Mouse (Mus musculus): ENCODE measurements around the gene Cd207.

The Cd207 gene

DNA sequence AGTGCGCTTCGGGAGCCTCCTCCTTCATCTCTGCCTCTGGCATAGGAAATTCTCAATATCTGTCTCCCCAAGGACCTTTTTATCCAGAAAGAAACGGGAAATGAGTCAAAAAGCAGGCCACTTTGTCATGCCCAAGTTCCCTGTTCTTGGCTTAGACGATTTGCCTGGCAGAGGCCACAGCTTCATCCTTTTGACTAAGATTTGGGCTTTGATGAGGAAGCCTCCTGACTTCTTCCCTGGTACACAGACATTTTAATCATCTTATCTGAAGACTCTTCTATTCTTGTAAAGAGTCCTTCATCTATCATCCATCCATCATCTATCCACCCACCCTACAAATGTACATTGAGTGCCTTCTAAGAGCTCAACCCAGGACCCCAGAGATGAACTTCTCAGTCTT is at the start of gene Cd207:
Cd207 (minus strand) TSS at position 101 of the 400 bp plus-strand sequence.
- DNase-seq (ENCODE audit: low spot score): no peak

DNA sequence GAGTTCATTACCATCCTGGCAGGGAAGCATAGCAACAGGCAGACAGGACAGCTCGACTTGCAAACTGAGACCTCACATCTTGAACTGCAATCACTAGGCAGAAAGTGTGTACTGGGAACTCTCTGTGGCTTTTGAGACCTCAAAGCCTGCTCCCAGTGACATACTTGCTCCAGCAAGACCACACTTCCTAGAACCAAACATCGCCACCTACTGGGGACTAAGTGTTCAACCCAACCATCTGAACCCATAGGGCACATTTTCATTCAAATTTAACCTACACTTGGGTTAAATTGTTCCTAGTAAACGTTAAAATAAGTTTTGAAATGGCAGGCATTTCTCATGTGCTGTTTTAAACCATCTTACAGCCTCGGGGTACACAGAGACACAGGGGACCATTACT is 49.5 kb upstream of the Cd207 start:
- DNase-seq (ENCODE audit: low spot score): peak; percentile 60

DNA sequence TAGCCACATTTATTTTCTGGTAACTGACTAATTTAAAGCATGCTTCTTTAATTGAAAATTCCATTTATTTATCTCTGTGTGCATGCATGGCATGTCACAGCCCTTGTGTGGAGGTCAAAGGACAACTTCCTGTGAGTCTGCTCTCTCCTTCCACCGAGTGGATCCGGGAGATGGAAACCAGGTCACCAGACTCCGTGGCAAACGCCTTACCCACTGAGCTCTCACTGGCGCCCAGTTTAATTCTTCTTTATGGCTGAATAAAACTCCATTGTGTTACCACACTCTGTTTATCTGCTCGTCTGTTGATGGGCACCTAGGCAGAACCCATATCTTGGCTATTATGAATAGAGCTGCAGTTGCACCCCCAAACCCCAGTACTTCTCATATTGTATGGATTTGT is 44.9 kb upstream of the Cd207 start:
- no peak for DNase-seq (ENCODE audit: low spot score)

DNA sequence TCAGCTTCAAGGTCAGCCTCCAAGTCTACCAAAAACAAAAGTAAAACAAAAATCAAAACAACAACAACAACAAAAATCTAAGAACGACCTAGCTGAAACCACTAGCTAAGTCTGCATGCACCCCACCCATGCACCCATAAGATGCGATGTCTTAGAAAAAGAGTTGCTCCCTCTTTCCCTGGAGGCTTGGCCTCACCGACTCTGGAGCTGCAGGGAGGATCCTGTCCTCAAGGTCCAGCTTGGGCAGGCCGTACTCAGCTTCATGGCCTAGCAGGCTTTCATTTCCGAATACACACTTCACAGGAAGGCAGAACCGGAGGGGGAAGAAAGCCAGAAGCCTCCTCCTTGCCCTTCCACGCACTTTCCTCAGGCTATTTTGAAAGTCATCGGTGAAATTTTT is 39.4 kb upstream of the Cd207 start:
- no peak for DNase-seq (ENCODE audit: low spot score)

DNA sequence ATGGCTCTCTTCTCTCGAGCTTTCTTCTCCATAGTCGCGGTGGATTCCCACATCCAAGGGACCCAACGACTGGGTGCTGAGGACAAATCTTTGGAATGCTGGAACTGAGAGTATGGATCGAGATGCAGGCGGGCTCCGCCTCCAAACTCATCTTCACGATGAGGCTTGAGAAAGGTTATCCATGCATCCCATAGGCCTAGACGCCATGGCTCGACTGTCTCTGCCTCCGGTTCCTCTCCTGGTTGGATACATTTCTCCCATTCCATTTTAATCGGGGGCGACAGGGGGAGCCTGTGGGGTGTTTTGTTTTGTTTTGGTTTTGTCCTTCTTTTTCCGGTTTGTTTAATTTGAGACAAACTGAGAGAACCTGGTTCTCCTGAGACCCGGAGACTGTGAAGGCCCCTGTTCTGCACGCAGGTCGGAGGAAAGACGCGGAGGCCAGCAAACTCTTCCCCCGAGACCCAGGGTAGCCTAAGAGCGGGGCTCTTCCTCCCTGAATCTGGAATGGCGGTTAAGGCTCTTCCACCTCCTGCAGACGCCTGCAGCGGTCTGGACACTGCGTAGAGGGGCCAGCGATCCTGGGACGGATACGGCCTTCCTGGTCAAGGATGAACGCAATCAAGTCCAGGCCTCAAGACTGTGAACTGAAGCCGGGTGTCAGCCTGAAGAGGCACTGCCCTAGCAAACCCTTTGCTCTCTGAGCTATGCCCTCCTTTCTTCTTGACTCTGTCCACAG is 38.0 kb upstream of the Cd207 start:
- no peak for DNase-seq (ENCODE audit: low spot score)

DNA sequence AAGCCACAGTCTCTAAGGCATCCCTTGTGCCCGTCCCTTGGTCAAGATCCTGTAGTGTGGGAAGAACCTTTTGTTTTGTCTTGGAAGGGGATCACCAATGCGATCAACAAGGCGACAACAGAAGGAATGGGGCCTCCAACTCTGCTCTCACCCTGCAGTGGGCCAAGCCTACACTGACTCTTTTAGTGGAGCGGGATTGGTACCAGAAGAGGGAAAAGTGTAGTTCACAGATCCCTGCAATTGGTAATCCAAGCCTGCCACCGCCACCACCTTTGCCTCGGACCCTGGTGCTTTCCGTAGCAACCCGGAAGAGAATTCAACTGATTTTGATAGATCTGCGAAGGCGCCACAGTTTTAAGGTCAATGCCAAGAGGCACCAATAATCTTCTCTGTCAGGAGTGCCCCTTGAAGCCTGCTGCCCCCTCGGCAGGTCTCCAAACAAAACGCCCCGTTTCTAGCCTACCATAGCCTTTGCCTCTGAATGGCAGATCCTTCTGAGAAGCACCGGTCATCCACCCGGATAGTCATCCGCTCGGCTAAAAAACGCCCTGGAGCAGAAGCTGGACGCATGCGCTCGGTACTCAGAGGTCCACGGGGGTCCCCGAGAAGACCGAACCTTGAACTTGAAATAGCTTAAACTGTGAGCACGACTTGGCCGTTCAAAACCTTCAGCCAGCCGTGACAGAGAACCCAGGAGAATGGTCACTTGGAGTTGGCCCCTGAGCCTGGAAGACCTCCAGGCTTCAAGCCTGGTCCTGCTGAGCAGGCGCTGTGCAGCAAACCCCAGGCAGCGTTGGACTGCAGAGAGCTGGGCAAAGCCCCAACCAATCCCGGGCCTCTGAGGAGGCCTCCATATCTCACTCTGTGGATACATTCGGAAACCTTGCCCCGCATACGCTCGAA is 36.8 kb upstream of the Cd207 start:
- no peak for DNase-seq (ENCODE audit: low spot score)

DNA sequence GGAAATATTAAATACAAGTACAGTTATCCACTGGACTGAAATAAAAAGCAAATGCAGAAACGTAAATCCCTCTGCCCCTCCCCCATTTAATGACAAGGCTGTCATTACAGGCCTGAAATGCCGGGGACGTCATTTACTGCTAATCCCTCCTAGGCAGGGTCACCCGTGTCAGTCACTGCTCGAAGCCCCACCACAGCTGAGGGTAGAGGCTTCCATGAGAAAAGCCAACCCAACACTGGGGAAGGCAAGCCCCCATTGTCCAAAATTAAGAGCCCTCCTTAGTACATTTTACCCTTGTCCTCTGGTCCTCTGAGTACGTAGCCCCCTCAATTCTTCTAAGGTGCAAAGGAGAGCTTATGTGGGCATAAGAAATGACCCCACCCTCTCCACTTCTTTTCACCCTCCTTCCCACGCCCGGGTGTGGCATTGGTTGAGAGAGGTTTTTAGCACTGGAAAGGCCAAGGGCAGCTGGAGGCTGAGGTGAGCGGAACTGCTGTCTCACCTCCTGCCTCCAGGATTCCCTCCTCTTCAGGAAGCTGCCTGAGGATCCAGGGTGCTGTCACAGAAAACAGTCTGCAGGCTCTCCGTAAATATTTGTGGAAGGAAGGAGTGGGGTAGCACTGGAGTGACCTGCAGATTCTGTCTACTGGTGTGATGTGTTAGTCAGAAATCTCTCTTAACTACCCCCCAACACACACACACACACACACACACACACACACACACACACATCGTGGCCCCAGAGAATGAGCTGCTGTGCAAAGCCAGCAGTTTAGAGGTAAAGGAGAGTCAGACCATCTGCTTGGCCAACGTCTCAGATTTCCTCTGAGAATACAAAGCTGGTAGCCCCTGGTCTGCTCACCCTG is 35.8 kb upstream of the Cd207 start:
- no peak for DNase-seq (ENCODE audit: low spot score)

DNA sequence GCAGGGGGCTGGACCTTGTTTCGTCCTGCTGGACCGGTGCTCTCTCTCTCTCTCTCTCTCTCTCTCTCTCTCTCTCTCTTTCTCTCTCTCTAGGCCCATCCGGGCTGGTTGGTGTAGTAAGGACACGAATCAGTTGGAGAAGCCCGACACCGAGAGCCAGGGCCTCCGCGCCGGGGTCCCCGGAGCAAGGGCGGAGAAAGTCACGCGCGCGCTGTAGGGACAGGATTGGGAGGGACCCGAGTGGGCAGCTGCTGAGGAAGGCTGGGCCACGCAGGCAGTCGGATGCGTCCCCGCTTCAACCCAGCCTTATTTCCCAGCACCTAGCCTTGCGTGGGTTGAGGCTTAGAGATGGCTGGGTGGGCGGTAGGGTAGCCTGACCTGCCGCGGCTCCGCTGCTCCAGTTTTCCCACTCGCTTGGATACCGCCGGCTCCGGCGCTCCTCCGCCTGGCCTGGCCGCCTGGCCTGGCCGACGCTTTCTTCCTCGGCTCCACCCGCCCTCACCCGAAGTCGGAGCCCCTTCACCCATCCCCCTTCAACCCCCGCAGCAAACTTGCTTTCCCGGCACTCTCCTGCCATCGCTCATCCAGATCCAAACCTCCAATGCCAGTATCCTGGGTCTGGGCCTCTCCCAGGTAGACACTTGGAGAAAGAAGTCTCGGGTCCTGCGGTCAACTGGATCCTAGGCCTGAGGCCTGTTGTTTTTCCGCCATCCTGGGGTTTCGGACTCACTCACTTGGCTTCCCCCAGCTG is 34.2 kb upstream of the Cd207 start:
- no peak for DNase-seq (ENCODE audit: low spot score)

DNA sequence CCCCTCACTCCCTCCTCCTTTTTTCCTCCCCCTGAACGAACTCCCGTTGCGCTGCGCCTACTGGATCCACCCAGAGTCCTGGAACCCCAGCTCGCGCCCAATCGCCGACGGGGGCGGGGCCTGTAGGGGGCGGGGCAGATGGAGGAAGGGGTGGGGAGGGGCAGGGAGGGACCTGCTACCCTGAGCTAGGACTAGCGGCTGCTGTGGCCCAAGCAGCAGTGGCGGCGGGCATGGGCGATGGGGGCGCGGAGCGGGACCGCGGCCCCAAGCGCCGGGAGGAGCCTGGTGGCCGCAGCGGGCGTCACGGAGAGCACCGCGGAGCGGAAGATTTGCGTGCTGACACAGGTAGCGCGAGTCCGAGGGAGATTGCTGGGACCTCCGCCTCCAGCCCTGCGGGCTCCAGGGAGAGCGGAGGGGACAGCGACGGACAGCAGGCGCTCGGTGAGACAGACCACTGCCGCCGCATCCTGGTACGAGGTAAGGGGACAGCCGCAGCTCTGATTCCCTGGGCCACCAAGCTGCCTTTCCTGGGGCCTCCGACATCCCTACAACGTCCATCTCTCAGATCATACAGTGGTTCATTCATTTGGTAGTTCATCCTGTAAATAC is 33.5 kb upstream of the Cd207 start, which contains the start of gene Vax2:
Vax2 (plus strand) TSS at position 198 of the 609 bp plus-strand sequence.
- peak; percentile 92 for DNase-seq (ENCODE audit: low spot score)

DNA sequence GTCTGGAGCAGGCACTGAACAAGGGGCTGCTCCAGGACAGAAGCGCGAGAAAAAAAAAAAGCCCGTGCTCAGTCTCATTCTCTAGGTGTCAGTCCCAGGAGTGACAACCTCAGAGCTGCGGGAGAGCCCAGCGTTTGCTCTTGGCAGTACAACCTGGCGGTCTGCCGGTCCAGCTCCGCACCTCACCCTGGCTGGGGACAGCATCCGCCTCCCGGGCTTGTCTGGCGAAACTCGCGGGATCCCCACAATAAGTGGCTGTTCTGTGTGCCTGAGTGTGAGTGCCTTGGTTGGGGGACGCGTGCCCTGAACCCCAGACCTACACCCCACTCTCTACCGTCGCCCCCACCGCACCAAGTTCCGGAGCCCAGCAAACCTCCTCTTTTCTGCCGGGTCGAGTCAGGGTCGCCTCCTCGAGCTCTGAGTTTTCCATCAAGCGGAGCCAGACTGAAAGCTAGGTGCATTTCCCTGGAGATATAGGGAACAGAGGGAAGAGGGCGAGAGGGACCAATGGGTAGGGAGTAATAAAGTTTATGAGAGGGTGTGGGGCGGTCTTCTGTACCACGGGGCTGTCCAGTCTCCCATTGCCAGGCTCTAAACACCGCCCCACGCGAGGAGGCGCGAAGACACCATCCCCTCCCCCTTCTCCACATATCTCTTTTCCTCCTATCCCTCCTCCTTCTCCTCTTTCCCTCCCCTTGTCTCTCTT is 32.9 kb upstream of the Cd207 start:
- DNase-seq (ENCODE audit: low spot score): no peak

DNA sequence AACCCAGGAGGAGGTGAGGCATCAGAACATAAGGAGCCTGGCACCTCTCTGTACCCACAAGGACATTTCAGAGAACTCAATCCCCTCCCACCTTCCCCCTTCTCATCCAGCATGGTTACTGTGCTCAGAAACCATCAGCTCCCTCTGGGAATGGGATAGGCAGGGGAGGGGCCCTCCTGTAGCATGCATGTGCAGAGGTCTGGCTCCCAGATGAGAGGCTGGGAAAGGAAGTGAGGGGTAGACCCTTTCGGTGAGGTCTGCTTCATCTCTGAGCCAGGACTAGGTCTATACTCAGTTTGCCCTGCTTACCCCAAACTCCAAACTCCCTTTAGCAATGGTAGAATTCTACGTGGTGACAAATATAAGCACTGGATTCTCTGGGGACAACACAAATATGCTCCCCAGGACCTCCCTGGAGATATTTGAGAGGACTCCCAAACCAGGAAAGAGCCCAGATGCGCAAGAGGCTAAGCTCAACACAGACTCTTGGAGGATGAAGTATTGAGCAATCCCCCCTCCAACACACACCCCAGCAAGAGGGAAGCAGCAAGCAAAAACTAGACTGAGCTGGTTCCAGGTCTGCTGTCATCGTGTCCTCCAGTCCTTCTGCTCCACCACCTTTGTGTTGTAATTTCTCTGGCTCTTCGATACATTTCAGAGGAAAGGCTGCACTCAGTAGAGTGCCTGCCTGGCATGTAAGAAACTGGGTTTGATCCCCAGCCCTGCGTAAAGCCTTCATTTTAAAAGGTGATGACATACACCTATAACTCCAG is 30.3 kb upstream of the Cd207 start:
- no peak for DNase-seq (ENCODE audit: low spot score)

DNA sequence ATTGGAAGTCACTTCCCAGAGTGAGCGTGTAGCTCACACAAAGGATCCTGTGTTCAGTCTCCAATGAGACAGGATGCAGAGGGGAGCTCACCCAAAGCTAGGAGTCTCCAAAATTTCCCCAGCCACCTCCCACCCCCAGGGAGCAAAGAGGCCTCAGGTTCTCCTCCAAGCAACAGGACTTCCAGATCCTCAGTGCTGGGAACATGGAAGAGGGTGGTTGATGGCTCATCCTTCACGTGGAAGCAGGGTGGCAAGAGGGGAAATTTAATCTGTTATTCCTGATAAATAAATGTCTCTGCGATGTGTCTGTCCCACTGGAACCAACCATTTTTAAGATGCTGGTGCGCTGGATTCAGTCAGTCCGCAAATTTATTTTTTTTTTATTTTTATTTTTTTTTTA is 27.0 kb upstream of the Cd207 start:
- DNase-seq (ENCODE audit: low spot score): no peak

DNA sequence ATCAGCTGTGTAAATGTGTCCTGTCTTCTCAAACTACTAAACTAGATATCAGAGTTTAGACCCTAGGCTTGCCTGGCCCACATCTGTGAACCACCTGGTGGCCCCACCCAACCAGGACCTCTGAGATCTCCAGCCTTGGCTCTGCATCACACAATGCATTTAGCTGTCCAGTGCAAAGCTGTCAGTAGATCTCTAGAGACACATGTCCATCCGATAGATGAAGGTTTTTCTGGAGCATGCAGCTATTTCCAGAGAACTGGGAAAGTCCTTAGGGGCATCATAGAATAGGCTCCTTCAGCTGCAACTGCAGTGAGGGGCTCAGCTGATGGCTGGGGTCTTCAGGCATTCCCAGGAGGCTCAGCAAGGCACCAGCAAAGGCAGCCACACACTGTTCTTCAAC is 26.6 kb upstream of the Cd207 start:
- DNase-seq (ENCODE audit: low spot score): no peak

DNA sequence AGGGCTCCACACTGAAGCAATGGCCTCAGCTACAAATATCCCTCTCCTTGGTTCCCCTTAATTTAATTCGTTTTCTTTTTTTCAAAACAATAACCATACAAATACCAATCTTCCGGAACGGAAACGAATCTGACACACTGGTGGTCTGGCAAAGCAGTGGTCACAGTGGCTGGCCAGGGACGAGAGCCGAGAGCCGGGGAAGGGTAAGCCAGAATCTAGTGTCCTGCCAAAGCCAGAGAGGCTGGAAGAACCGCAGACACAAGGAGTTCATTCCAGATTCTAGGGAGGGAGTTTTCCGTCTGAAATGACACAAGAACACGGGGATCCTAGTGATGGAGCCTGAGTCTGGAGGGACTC is 26.0 kb upstream of the Cd207 start:
- DNase-seq (ENCODE audit: low spot score): no peak

DNA sequence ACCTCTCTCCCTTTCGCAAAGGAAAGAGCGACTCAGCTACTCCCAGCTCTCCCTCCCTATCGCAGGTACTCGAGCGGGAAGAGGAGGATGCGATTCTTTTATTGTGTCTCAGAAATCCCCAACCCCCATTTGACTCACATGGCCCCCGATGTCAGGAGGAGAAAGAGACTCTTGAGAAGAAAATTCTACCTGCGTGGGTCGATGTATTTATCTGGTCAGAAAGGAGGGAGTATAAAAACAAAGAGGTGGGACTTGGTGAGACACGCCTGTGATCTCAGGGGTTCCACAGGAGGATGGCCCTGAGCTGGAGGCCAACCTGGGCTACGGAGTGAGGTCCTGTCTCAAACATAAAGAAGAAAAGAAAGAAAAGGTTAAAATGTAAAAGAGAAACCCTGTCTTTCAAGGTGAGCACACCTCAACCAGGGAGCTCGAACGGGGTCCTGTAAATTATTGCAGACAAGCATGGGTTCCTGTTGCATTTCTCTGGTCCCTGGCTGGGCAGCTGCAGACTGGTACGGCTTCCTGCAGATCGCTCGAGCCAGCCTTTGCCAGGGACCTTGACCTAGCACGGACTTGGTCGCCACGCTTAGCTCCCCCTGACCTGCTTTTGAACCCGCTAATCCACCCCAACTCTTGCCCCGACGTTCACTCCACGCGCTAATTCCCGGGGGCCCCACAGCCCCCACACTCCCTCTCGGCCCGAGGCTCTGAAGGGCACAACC is 25.5 kb upstream of the Cd207 start:
- no peak for DNase-seq (ENCODE audit: low spot score)

DNA sequence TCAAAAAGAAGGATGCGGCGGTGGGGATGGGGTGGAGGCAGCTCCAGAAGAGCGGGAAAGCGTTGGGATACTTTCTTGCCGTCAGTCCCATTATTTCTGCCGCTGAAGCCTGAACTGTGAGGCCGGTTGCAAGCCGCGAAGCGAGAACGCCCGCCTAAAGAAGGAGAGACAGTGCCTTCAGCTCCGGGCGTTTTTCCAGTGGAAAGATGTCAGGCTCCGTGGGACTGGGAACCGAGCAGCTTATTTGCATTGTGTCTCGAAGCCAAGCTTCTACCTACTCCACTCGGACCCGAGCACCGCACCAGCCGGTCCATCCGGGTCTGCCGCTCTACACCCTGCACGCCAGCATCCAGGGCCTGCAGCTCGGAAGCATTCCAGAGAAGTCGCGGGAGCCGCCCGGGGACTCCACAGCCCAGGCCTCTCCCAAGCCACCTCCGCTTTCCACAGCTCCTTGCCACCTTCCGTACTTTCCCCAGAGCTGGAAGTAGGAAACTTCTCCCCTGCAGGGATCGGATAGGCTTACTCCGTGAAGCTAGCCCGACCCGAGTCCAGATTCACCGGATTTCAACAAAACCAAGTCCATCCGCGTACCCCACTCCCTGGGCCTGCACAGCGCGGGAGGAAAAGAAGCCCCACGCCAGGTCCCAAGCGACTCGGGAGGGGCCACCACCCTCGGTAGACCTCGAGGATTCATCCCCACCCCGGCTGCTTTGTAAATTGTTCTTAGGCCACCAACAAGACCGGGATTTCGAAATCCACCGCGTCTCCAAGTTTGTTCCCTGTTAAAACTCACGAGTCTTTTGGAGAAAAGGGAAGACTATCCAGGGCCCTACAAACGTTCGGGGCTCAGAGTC is 24.7 kb upstream of the Cd207 start:
- no peak for DNase-seq (ENCODE audit: low spot score)

DNA sequence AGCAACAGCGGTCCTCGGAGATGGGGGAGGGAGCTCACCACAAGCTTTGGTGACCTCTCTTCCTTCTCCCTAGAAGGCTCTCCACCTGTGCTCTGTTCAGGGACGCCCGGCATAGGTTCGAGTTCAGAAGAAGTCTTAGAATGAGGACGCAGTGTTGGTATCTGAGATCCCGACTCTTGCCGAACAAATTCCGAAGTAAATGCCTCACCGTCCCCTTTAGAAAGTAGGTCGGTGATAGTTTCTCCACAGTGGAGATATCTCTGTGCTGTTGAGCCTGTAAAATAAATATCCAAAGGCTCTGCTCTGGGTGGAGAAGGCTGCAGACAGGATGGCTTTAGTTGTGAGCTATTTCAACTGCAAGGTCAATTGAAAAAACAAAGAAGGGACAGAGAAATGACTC is 23.3 kb upstream of the Cd207 start:
- DNase-seq (ENCODE audit: low spot score): no peak

DNA sequence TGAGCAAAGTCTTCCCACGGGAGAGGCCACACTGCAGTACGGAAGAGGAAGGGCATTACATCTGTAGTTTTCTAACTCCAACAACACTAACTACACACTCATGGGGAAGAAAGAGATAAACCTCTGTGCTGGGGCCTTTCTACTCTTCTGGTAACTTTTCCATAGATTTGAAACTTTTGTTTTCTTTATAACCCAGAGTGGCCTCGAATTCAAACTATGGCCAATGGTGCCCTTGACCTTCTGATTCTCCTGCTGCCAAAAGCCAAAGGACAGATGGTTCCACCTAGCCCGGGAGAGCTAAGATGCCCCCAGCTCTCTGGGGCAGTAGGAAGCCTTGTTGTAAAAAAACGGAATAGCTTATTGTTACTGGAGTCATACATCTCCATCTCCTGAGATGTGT is 22.3 kb upstream of the Cd207 start:
- no peak for DNase-seq (ENCODE audit: low spot score)

Data from retina, embryonic 14.5 days (tissue).